Mouse (Mus musculus) G1E (cell line): ENCODE data around the gene Gm42906.

ENCODE experiments used
- CTCF ChIP-seq: IDR thresholded peaks from 2 replicates; pipeline ENCODE4 v1.5.1; 2012; ENCODE audit warnings: low read depth, low read length, inconsistent platforms, mixed read lengths
- GATA1 ChIP-seq: IDR thresholded peaks from 2 replicates; pipeline ENCODE4 v1.6.1; 2012; ENCODE audit warnings: borderline replicate concordance, low read length, inconsistent platforms, mixed read lengths
- POLR2AphosphoS5 ChIP-seq: IDR thresholded peaks from 2 replicates; pipeline ENCODE4 v1.6.1; 2012; ENCODE audit warnings: low read depth, low read length, inconsistent platforms; ENCODE audit not compliant: insufficient replicate concordance
- TAL1 ChIP-seq: conservative IDR thresholded peaks from 2 replicates; pipeline ENCODE4 v1.6.1; 2012; ENCODE audit warnings: low read depth, low read length, inconsistent platforms, mixed read lengths

- TF ChIP-seq CTCF (no peak), TAL1 (no peak), POLR2AphosphoS5 (no peak), GATA1 (no peak)
These were observed 381.0 kb downstream of the Gm42906 start for GRCm38 (mm10) chr5:151046917-151047316.
